Mouse (Mus musculus): ENCODE results near the gene Tcstv1. TPM values are rescaled to one million over a fixed set of nuclear protein-coding genes. Genes with fewer than 3 reads are reported as not detected.
"Not testable (repeated sequence)": the region's sequence is repeated elsewhere in the genome, so short reads cannot be mapped to it uniquely, and the experiment has no call there.

The Tcstv1 gene
- polyA plus RNA-seq (2016; fragmentation: Nextera tagmentation; extraction: Ambion mirVana) = not detected in 2 replicates

- not testable (repeated sequence) for H3K27me3 ChIP-seq (ENCODE audit: insufficient read depth, poor library complexity, severe bottlenecking); H3K36me3 ChIP-seq; H3K9me3 ChIP-seq; H3K27ac ChIP-seq; DNase-seq (ENCODE audit: low spot score); H3K4me1 ChIP-seq (replicated peaks); H3K4me3 ChIP-seq
- WGBS = 82% methylated on average over 3 of the region's 3 CpGs
Observed at GRCm38 (mm10) chr13:119894685-119895084, at the start of gene Tcstv1. Gene Tcstv1 (minus strand): TSS chr13:119894785.

GRCm38 (mm10) chr13:119929172-119929571, 34.6 kb upstream of the Tcstv1 start, which contains the start of gene Gm21761:
Gene Gm21761 (minus strand): TSS chr13:119929272.
- no CpG with 5 or more reads among the region's 5 CpGs for WGBS
- not testable (repeated sequence) for H3K4me3 ChIP-seq; H3K27ac ChIP-seq; H3K36me3 ChIP-seq; DNase-seq (ENCODE audit: low spot score); H3K9me3 ChIP-seq; H3K4me1 ChIP-seq (replicated peaks); H3K27me3 ChIP-seq (ENCODE audit: insufficient read depth, poor library complexity, severe bottlenecking)

- not testable (repeated sequence) for DNase-seq (ENCODE audit: low spot score); H3K27ac ChIP-seq; H3K9me3 ChIP-seq; H3K27me3 ChIP-seq (ENCODE audit: insufficient read depth, poor library complexity, severe bottlenecking); H3K36me3 ChIP-seq; H3K4me3 ChIP-seq; H3K4me1 ChIP-seq (replicated peaks)
- WGBS = 87% methylated on average over 3 of the region's 3 CpGs
Observed at GRCm38 (mm10) chr13:119924597-119925340, 30.2 kb upstream of the Tcstv1 start.

GRCm38 (mm10) chr13:119916966-119917722, 22.6 kb upstream of the Tcstv1 start:
- not testable (repeated sequence) for DNase-seq (ENCODE audit: low spot score); H3K27me3 ChIP-seq (ENCODE audit: insufficient read depth, poor library complexity, severe bottlenecking); H3K27ac ChIP-seq; H3K9me3 ChIP-seq; H3K4me3 ChIP-seq; H3K4me1 ChIP-seq (replicated peaks); H3K36me3 ChIP-seq
- 89% methylated on average over 4 of the region's 5 CpGs for WGBS

GRCm38 (mm10) chr13:119916449-119916848, 21.9 kb upstream of the Tcstv1 start:
- H3K4me1 ChIP-seq (replicated peaks); H3K36me3 ChIP-seq; H3K4me3 ChIP-seq; DNase-seq (ENCODE audit: low spot score); H3K27me3 ChIP-seq (ENCODE audit: insufficient read depth, poor library complexity, severe bottlenecking); H3K9me3 ChIP-seq; H3K27ac ChIP-seq: not testable (repeated sequence)
- WGBS = 76% methylated on average over 2 of the region's 2 CpGs

GRCm38 (mm10) chr13:119898549-119898948, 4.0 kb upstream of the Tcstv1 start:
- H3K9me3 ChIP-seq; H3K4me1 ChIP-seq (replicated peaks); H3K4me3 ChIP-seq; H3K27me3 ChIP-seq (ENCODE audit: insufficient read depth, poor library complexity, severe bottlenecking); H3K27ac ChIP-seq; H3K36me3 ChIP-seq; DNase-seq (ENCODE audit: low spot score): not testable (repeated sequence)
- 52% methylated on average over 5 of the region's 5 CpGs for WGBS

- not testable (repeated sequence) for H3K4me3 ChIP-seq; H3K27ac ChIP-seq; H3K9me3 ChIP-seq; H3K36me3 ChIP-seq; H3K27me3 ChIP-seq (ENCODE audit: insufficient read depth, poor library complexity, severe bottlenecking); H3K4me1 ChIP-seq (replicated peaks)
- peak; percentile 8 for DNase-seq (ENCODE audit: low spot score)
- 40% methylated on average over 4 of the region's 4 CpGs for WGBS
Observed at GRCm38 (mm10) chr13:119886896-119887295, 7.7 kb downstream of the Tcstv1 start.

- H3K27ac ChIP-seq; DNase-seq (ENCODE audit: low spot score); H3K4me3 ChIP-seq; H3K4me1 ChIP-seq (replicated peaks); H3K36me3 ChIP-seq; H3K27me3 ChIP-seq (ENCODE audit: insufficient read depth, poor library complexity, severe bottlenecking); H3K9me3 ChIP-seq: not testable (repeated sequence)
- WGBS = 84% methylated on average over 6 of the region's 7 CpGs
Observed at GRCm38 (mm10) chr13:119864395-119864999, 30.1 kb downstream of the Tcstv1 start.

- DNase-seq (ENCODE audit: low spot score); H3K27me3 ChIP-seq (ENCODE audit: insufficient read depth, poor library complexity, severe bottlenecking); H3K9me3 ChIP-seq; H3K36me3 ChIP-seq; H3K27ac ChIP-seq; H3K4me1 ChIP-seq (replicated peaks); H3K4me3 ChIP-seq: not testable (repeated sequence)
- no CpG with 5 or more reads among the region's 6 CpGs for WGBS
Observed at GRCm38 (mm10) chr13:119862399-119862798, 32.2 kb downstream of the Tcstv1 start.

Other genes with a start within 250 kb of the Tcstv1 start
- 342 and 383 TPM in 2 replicates for gene Hmgcs1, start 204.4 kb downstream of the Tcstv1 start, polyA plus RNA-seq (2016; fragmentation: Nextera tagmentation; extraction: Ambion mirVana)
- 1.3 and 1.5 TPM in 2 replicates for gene Nim1k, start 138.9 kb downstream of the Tcstv1 start, polyA plus RNA-seq (2016; fragmentation: Nextera tagmentation; extraction: Ambion mirVana)
- gene Zfp131, start 103.9 kb downstream of the Tcstv1 start, polyA plus RNA-seq (2016; fragmentation: Nextera tagmentation; extraction: Ambion mirVana) = 35.0 and 39.8 TPM in 2 replicates
- gene AF067063, start 64.6 kb downstream of the Tcstv1 start, polyA plus RNA-seq (2016; fragmentation: Nextera tagmentation; extraction: Ambion mirVana) = not detected in 2 replicates
- not detected in 2 replicates for gene D13Ertd608e, start 58.8 kb downstream of the Tcstv1 start, polyA plus RNA-seq (2016; fragmentation: Nextera tagmentation; extraction: Ambion mirVana)
- not detected in 2 replicates for gene Gm21761, start 34.5 kb upstream of the Tcstv1 start, polyA plus RNA-seq (2016; fragmentation: Nextera tagmentation; extraction: Ambion mirVana)
- gene B020031M17Rik, start 56.0 kb upstream of the Tcstv1 start, polyA plus RNA-seq (2016; fragmentation: Nextera tagmentation; extraction: Ambion mirVana) = not detected in 2 replicates
- gene Gm36079, start 132.2 kb upstream of the Tcstv1 start, polyA plus RNA-seq (2016; fragmentation: Nextera tagmentation; extraction: Ambion mirVana) = not detected in 2 replicates
- not detected in 2 replicates for gene Gm21188, start 157.4 kb upstream of the Tcstv1 start, polyA plus RNA-seq (2016; fragmentation: Nextera tagmentation; extraction: Ambion mirVana)
- not detected in 2 replicates for gene Gm20767, start 245.5 kb upstream of the Tcstv1 start, polyA plus RNA-seq (2016; fragmentation: Nextera tagmentation; extraction: Ambion mirVana)

Measured in hindbrain, embryonic 10.5 days (tissue).